Mouse (Mus musculus) neural tube, embryonic 10.5 days (tissue): ENCODE results near the gene Specc1.
A peak's percentile ranks its signal among the peaks of the same experiment; 100 is the strongest.
"Not testable (repeated sequence)": the region's sequence is repeated elsewhere in the genome, so short reads cannot be mapped to it uniquely, and the experiment has no call there.

Source experiments
- DNase-seq: peaks from one replicate; pipeline ENCODE4 v3.0.0-alpha.2; 2017; ENCODE audit warnings: low spot score; ENCODE audit errors: extremely low spot score

Gene Specc1

DNA sequence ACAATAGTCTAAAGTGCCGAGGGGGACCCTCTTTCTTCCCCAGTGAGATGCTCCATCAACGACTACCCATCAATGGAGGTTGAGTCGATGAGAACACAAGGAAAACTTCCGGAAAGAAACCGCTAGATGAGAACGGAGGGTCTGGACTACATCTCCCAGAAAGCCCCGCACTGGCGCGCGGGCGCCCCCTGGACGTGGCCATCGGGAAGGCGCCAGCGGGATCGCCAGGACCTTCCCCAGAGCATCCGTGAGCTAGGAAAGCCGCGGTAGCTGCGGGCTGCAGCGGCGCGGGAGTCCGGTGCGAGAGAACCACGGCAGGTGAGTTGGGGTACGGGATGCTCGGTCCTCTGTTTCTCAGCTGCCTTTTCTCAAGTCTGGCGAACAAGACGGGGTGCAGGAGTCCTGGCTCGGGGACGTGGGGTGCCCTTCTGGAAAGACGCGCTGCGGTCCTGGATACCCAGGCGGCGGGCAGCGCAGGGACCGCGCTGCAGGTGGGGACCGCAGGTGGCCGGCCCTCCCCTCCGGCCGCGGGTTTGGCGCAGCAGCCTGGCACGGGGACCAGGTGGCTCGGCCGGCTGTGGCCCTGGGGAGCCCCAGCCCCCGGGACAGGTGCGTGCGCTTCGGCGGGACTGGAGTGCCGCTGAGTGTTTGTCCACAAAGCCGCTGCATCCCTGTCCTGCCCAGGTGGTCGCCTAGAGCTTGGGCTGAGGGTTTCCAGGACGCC, at the start of gene Specc1:
Gene Specc1, plus strand, starts transcription at position 192 of the 724 bp plus-strand sequence.
- peak; percentile 94 for DNase-seq

DNA sequence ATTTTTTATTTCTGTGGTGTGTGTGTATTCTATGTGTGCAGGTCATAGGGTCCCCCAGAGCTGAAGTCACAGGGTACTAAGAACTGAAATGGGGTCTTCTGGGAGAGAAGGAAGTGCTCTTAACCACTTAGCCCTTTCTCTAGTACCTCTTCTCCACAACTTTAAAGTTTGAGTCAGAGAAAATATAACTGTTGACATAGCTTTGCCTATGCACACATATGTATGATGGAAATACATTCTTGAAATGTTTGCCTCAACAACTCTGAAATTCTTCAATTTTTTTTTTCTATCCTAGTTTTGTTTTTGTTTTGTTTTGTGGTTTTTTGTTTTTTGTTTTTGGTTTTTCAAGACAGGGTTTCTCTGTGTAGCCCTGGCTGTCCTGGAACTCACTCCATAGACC, 48.2 kb upstream of the Specc1 start:
- no peak for DNase-seq

DNA sequence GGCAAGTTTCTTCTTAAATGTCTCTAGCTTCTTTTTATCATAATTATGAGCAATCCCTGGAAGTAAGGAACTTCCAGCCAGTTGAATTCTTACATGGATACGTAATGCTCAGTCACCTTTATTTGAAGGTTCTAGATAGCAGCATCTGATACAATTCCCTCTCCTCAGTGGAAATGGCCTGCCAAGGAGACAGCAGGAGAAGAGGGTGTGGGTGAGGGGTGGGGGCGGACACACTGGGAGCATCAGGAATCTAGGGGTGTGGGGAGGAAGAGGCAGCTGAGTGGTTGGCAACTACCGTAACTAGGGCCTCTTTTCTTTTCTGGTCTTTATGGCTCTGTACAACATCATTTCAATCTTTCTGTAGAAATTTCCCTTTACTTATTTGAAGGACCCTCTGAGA, 36.9 kb upstream of the Specc1 start:
- no peak for DNase-seq

DNA sequence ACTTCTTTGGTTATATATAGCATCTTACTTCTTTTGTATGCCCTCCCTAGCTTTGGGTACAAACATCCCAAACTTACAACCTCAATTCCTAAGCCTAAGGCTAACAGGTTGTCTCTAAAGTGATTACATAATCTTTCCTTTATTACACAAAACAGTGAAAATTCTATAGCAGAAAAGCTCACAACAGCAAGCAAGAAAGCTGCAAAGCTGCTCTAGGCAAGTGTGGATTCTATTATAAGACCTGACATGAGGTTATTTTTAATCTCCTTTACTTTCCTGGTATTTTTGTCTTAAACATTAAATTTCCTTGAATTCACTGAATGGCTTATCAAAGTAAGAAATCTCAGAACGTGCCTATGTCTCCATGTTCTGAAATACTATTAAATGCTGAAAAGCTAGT, 33.3 kb upstream of the Specc1 start:
- no peak for DNase-seq

DNA sequence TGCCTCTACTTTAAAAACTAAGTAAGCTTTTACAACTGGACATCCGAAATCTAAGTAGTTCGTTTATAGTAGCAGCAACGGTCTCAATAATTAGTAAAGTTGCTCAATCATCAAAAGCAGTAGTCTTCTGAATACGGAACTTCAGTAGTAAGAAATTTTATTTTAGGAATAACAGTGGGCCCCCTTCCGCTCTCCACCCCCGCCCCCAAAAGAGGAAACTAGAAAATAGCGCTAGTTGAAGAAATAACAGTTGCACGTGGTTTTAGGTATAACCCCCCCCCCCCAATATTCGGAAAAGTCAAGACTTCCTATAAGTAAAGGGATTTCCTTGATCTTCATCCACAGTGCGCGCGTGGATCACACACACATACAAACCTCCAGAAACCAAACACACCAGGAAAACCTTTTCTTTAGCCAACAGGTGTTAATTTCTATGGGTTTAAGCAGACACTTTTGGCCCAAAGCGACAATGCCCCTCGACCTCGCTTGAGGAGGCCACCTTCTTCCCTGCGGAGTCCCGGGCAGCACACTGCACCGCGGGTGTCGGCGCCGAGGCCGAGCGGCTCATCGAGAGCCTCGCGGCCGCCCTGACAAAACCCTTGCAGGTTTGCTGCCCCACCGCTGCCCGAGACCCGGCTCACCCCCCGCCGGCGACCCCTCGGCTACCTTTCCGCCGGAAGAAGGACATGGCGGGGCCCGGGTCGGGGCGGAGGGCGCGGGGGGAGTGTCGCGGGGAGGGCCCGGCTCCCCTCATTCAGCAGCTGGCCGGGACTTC, 27.1 kb upstream of the Specc1 start:
- no peak for DNase-seq

DNA sequence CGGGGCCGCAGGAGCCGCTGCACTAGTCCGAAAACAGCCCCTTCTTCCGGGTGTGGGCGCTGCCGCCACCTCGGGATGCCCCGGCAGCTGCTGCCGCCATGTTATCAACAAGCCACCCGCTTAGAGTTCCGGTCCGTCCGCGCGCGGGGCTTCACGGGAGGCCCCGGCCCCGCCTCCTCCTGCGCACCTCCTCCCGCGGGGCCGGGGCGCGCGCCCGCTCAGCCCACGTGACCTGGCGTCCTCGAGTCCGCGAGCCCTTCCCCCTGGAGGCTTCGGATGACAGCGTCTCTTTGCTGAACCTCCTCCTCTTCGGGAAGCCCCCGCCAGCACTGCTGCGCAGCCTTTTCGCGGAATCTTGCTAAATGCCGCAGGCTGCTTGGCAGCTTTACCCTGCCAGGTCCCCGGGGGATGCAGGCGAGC, 26.5 kb upstream of the Specc1 start, which contains the start of gene Akap10:
Gene Akap10, minus strand, starts transcription at position 155 of the 420 bp plus-strand sequence.
- DNase-seq, result peak; percentile 93

DNA sequence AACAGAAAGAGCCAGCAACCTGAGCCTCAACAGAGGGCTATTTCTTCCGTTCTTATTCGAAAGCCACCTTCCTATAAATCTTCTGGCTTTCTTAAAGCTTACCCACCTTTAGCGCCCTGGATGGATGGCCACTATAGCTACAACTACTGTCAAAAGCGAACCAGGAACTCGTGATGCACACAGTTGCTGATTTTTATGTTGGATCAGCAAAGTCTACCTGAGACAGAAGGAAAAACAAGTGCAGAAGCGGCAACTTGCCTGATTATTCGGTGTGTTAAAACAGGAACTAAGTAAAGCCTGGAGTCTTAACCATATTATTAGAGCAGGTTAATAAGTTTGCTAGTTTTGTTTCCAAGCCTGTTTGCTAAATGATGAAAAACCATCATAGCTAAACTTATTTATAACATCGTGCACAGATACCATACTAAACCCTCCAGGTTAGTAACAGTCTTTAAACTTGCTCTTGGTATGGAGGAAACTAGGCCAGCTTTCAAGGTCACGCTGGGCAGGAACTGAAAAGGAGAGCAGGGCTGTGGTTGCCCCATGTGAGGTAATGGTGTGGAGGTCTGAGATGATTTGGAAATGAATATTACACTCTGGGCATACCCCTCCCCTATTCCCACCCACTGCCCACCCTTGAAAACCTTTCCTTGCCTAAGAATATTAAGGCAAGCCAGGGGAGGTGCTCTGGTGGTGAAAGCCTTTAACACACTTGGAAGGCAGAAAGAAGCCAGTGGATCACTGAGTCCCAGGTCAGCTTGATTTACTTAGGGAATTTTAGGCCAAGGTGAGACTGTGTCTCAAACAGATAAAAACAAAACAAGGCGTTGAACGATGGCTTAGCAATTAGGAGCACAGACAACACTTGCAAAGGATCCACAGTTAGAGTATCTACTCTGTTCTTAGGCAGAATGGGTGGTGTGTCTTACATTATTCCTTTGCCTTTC, 25.6 kb upstream of the Specc1 start:
- DNase-seq, result peak; percentile 12

DNA sequence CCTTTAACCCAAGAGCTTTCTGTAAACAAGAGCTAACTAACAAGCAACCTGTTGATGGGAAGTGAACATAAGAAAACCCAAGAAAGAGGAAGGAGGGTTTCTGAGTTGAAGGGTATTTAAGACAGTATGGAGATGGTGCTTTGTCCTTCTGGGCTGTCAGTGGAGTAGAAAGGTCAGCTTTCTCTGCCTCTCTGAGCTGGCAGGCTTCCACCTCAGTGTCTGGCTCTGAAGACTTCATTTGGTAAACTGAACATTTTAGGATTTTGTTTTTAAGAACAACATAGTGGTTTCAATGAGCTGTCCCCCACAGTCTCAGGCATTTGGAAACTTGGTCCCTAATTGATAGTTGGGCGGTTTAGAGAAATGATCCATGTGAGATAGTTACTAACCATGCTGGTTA, 18.8 kb upstream of the Specc1 start:
- DNase-seq, result no peak

DNA sequence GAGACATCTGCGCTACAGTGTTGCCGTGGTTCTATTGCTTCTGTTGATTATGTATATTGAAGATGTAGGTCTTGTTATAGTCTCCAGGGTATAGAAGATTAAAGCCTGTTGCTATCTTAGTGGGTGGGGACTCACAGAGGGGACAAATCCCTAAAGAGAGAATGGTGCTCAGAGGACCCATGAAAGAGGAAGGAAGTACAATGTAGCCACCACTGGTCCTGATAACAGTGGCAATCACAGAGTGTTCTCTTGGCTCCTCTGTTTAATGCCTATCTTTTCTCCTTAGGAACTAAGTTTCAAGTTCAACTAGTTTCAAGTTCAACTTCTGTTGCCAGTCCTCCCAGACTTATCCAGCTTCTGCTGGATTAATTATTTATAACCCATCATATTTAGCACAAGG, 13.7 kb upstream of the Specc1 start:
- no peak for DNase-seq

DNA sequence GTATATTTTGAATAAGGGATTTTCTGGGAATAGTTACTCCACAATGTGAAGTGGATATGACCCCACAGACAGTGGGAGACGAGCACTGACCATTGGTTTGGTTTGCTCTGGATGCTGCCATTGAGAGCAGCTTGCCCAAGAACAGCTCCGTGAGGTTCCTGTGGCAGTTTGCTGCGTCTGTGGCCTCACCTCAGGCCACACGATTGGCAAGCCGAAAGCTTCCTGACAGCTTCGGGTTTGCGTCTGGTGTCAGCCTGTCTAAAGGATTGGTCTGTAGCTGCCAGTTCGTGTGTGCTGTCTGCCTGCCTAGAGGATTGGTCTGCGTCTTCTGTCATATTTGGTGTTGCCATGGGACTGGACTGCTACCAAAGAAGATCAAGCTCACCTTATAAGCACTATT, 12.1 kb upstream of the Specc1 start:
- DNase-seq, result no peak

DNA sequence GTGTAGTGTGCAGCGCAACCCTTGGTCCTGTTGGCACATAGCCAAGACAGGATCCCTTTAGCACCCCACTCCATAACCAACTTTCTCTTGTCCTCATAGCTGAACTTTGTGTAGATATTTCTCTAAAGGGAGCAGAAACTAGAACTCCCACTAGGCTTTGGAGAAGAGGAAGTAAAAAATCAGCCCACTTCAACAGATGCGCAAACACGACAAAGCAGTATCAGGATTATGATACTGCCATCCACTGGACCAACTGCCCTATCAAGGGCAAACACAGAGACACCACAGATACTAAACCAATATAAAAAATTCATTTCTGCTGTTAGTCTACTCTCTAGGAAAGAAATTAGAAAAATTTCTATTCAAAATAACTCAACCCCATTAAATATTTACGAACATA, 10.0 kb upstream of the Specc1 start:
- DNase-seq, result no peak

DNA sequence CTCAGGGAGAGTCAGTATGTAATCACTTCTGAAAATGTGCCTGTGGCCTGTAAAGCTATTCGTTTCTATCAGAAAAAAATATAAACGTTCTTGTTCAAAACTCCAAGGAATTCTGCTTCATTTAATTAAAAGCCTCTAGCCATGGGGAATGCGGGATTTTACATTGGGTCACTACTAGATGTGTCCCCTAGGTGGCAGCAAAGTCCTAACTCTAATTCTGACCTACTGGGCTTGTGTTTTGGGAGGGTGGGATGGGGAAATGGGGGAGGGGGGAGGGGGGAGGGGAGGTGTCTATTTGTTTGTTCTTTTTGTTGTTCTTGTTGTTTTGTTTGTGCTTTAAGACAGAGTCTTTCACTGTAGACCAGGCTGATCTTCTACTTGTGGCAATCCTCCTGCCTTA, 7.2 kb upstream of the Specc1 start:
- peak; percentile 57 for DNase-seq

DNA sequence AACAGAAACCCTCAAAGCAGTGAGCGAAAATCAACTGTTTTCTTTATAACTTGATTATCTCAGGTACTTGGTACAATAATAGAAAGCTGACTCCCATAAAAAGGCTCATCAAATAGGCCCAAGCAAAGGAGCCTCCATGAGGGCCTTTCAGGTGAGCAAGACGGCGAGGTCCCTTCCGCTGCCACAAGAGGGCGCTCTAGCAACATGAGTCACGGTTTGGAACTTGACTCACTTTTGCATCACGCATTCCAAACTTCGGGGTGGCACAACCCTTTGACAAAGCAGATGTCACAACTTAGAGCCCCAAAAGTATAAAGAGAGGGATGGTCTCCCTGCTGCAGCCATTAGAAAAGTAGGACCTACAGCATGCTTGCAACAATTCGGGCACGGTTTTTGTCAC, 5.9 kb upstream of the Specc1 start:
- DNase-seq, result peak; percentile 87

DNA sequence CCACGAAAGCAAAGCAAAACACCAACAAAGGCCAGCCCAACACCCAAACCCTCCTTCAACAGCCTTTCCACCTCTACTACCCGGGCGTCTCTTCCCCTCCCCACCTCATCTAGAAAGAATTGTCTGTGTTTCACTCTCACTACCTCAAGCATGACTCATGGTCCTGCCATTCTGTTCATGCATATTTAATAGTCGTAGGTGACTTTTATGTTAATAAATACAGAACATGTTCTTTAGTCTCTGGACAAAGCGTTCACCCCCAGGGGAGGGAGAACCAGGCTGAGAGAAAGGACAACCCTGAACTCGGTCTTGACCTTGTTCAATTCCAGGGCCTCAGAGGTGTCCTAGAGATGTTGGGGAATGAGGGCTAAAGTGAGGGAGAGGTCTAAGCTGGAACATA, 1.4 kb upstream of the Specc1 start:
- no peak for DNase-seq

DNA sequence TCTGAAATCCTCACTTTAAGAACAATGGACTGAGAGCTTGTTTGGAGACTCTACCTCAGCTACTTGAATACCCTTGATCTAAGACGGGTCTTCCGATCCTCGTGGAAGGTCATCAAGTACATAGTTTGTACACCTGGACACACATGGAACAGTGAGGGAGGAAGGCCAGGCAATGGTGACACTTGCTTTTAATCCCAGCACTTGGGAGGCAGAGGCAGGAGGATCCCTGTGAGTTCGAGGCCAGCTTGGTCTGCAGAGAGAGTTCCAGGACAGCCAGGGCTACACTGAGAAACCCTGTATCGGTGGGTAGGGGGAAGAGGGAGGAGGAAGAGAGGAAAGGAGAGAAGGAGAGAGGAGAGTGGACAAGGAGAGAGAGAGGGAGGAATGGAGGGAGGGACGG, 612 bp upstream of the Specc1 start:
- no peak for DNase-seq

DNA sequence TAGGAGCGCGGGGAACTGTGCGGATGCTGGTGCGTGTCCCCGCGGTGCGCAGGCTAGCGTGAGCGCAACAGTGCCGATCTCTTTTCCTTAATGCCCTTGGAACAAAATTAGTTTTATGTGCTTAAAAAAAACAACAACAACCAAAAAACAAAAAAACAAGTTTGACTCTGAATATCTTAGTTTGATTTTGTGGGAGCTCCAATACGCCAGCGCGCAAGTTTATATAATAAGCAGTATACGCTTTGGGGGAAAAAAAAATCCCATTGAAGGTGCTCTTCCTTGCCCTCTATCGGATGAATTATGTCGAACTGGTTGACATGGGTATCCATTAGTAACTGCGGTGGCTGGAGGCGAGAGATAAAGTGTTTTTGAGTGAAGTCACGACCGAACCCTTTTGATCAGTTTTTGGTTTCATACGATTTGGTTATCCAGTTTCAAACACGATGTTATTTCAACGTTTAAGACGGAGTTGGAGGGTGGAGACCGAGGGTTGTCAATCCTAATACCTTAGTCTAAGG, 792 bp downstream of the Specc1 start:
- DNase-seq, result no peak

DNA sequence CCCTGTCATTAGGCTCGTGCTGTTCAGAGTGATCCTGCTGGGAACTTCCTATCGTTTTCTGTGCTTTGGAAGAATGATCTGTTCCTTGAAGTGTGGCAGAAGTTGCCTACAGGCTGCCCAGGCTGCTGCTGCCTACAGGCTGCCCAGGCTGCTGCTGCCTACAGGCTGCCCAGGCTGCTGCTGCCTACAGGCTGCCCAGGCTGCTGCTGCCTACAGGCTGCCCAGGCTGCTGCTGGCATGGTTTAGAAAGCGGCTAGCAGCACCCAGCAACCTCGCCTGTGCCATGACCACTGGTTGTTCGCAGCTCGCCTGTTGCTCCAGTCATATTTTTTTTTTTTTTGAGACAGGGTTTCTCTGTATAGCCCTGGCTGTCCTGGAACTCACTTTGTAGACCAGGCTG, 2.1 kb downstream of the Specc1 start:
- not testable (repeated sequence) for DNase-seq

DNA sequence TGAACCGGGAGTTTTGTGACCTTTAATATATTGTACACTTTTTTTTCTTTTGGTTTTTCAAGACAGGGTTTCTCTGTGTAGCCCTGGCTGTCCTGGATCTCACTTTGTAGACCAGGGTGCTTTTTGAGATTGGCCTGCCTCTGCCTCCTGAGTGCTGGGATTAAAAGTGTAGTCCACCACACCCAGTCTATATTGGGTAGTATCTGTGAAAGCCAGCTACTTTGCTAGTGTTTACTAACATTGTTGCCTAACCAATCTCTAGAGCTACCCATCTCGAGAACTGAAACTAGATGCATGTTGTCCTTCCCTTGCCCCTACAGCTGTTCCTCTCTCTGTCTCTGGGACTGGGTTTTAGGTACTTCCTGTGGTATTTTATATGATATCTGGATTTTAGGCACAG, 3.5 kb downstream of the Specc1 start:
- DNase-seq, result no peak

DNA sequence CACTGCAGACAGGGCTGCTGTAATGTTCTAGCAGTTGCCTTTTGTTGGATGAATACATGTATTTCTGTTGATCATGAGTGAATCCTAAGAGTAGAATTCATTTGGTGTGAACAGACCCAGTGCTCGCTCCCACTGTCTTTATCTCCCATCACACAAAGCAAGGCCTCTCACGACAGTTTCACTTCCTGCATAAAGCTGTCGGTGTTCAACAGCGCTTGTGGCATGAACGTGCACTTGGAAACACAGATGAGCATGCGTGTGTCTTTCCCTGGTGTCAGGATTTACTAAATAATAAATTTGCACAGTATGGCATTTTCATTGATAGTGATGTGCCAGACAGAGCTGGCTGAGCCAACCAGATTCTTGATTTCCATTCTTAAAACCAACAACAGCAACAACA, 6.1 kb downstream of the Specc1 start:
- no peak for DNase-seq

DNA sequence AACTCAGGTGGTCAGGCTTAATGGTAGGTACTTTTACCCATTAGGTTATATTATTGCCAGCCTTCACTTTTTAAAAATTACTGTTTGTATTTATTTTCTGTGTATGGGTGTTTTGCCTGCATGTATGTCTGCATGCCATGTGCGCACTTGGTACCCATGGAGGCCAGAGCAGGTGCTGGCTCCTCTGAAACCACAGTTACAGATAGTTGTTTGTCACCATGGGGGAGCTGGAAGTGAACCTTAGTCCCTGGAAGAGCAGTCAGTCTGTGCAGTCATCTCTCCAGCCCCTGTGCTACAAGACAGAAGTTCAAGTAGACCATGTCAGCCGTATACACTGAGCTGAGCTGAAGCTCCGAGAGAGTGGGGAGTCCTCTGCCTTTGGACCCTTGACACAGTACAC, 6.6 kb downstream of the Specc1 start:
- DNase-seq, result no peak

DNA sequence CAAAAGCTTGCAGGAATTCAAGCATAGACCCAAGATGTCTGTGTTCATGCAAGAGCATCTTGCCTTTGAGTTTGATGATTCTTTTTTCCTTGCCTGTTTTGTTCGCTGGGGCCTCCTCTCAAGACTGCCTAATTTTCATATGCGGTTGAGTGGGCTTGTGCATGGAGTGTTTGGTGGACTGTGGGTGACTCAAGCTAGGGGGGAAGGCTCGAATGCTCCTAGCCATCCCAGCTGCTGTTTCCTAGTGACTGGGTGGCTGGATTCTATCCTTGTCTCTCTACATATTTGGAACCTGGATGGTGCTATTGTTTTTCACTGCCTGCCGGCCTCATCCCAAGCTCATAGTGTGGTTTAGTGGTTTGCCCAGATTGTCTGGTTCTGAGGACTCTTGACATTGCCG, 8.0 kb downstream of the Specc1 start:
- no peak for DNase-seq

DNA sequence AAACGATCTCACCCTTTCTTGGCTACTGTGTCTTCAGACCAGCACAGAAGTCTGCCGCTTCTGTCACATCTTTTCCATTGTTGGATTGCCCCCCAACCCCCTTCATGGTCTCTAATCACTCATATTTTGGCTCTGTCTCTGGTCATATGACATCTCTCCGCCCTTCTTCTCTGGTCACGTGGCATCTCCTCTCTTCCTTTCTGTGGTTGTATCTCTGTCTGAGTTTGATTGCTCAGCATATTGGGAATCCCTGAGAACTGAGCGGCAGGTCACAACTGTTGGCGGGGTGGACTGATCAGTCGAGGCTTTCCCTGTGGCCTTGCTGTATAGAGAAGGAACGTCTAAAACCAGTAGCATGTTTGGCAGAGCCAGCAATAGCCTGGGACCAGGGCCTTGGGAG, 10.5 kb downstream of the Specc1 start:
- DNase-seq, result no peak
